Mouse (Mus musculus): Measurements from ENCODE around the gene Adsl. TPM values are rescaled to one million over a fixed set of nuclear protein-coding genes. Genes with fewer than 3 reads are reported as not detected.

The Adsl gene
- polyA plus RNA-seq, 1 experiment from 2014 or later = 77.0 TPM

GRCm38 (mm10) chr15:80934841-80935240 lies 13.4 kb upstream of the Adsl start:
- Histone ChIP-seq H3K27ac (replicated peaks) (no peak overlapping the region), H3K36me3 (ENCODE audit: control insufficient read depth, insufficient read depth, low read length) (peaks cover 5% of the 10 kb centered on the region; the same call in 1 of the 2 replicates), H3K27me3 (ENCODE audit: control insufficient read depth, insufficient read depth, low read length) (no peaks in the 10 kb centered on the region), H3K4me3 (ENCODE audit: low read depth, low read length) (no peak overlapping the region), H3K9me3 (ENCODE audit: control insufficient read depth, low read length) (no peaks in the 10 kb centered on the region), H3K4me2 (replicated peaks; ENCODE audit: low read depth) (no peak overlapping the region), H3K9ac (ENCODE audit: low read length) (no peak overlapping the region), H3K4me1 (replicated peaks; ENCODE audit: control insufficient read depth, insufficient read depth) (no peaks in the 10 kb centered on the region)
- DNase-seq (ENCODE audit: low spot score) = no peak
- no peak for TF ChIP-seq EP300 (optimal IDR thresholded peaks at IDR 0.05)
- no peak for TF ChIP-seq CTCF (IDR thresholded peaks at IDR 0.05; ENCODE audit: low read depth)
- WGBS = 91% methylated on average over 5 of the region's 5 CpGs
- ATAC-seq (ENCODE audit: low FRiP score, low TSS enrichment) = no peak

GRCm38 (mm10) chr15:80936686-80937085 lies 11.6 kb upstream of the Adsl start:
- Histone ChIP-seq H3K4me3 (ENCODE audit: low read depth, low read length) (no peak overlapping the region), H3K4me2 (replicated peaks; ENCODE audit: low read depth) (no peak overlapping the region), H3K9ac (ENCODE audit: low read length) (no peak overlapping the region), H3K9me3 (ENCODE audit: control insufficient read depth, low read length) (no peaks in the 10 kb centered on the region), H3K27me3 (ENCODE audit: control insufficient read depth, insufficient read depth, low read length) (no peaks in the 10 kb centered on the region), H3K4me1 (replicated peaks; ENCODE audit: control insufficient read depth, insufficient read depth) (no peaks in the 10 kb centered on the region), H3K27ac (replicated peaks) (peak overlapping the region; percentile 19; the same call in 1 of the 2 replicates), H3K36me3 (ENCODE audit: control insufficient read depth, insufficient read depth, low read length) (peaks cover 5% of the 10 kb centered on the region; the same call in 1 of the 2 replicates)
- TF ChIP-seq EP300 (optimal IDR thresholded peaks at IDR 0.05) (no peak), CTCF (IDR thresholded peaks at IDR 0.05; ENCODE audit: low read depth) (no peak)
- no peak for DNase-seq (ENCODE audit: low spot score)
- 36% methylated on average over 3 of the region's 3 CpGs for WGBS
- peak; percentile 26; the same call in 1 of the 2 replicates for ATAC-seq (ENCODE audit: low FRiP score, low TSS enrichment)

- WGBS = 62% methylated on average over 4 of the region's 4 CpGs
- no peak for ATAC-seq (ENCODE audit: low FRiP score, low TSS enrichment)
Measured at GRCm38 (mm10) chr15:80938615-80939014, 9.7 kb upstream of the Adsl start.

GRCm38 (mm10) chr15:80939401-80939800 lies 8.9 kb upstream of the Adsl start:
- WGBS = 76% methylated on average over 5 of the region's 5 CpGs
- Histone ChIP-seq H3K27ac (replicated peaks) (no peak overlapping the region), H3K36me3 (ENCODE audit: control insufficient read depth, insufficient read depth, low read length) (no peaks in the 10 kb centered on the region), H3K9ac (ENCODE audit: low read length) (no peak overlapping the region), H3K27me3 (ENCODE audit: control insufficient read depth, insufficient read depth, low read length) (no peaks in the 10 kb centered on the region), H3K4me2 (replicated peaks; ENCODE audit: low read depth) (no peak overlapping the region), H3K4me1 (replicated peaks; ENCODE audit: control insufficient read depth, insufficient read depth) (no peaks in the 10 kb centered on the region), H3K9me3 (ENCODE audit: control insufficient read depth, low read length) (no peaks in the 10 kb centered on the region), H3K4me3 (ENCODE audit: low read depth, low read length) (no peak overlapping the region)
- ATAC-seq (ENCODE audit: low FRiP score, low TSS enrichment) (no peak), DNase-seq (ENCODE audit: low spot score) (no peak)
- no peak for TF ChIP-seq EP300 (optimal IDR thresholded peaks at IDR 0.05)
- no peak for TF ChIP-seq CTCF (IDR thresholded peaks at IDR 0.05; ENCODE audit: low read depth)

More at GRCm38 (mm10) chr15:80938615-80939014, 9.7 kb upstream of the Adsl start:
- H3K4me3 ChIP-seq (ENCODE audit: low read depth, low read length) = no peak overlapping the region
- no peaks in the 10 kb centered on the region for H3K27me3 ChIP-seq (ENCODE audit: control insufficient read depth, insufficient read depth, low read length)
- no peak overlapping the region for H3K27ac ChIP-seq (replicated peaks)
- H3K4me1 ChIP-seq (replicated peaks; ENCODE audit: control insufficient read depth, insufficient read depth) = no peaks in the 10 kb centered on the region
- peaks cover 2% of the 10 kb centered on the region; the same call in 1 of the 2 replicates for H3K36me3 ChIP-seq (ENCODE audit: control insufficient read depth, insufficient read depth, low read length)
- H3K4me2 ChIP-seq (replicated peaks; ENCODE audit: low read depth) = no peak overlapping the region
- no peak overlapping the region for H3K9ac ChIP-seq (ENCODE audit: low read length)
- no peaks in the 10 kb centered on the region for H3K9me3 ChIP-seq (ENCODE audit: control insufficient read depth, low read length)
- DNase-seq (ENCODE audit: low spot score) = no peak
- TF ChIP-seq CTCF (IDR thresholded peaks at IDR 0.05; ENCODE audit: low read depth) (no peak), EP300 (optimal IDR thresholded peaks at IDR 0.05) (no peak)

GRCm38 (mm10) chr15:80941468-80942040 lies 6.7 kb upstream of the Adsl start:
- Histone ChIP-seq H3K27me3 (ENCODE audit: control insufficient read depth, insufficient read depth, low read length) (no peaks in the 10 kb centered on the region), H3K4me2 (replicated peaks; ENCODE audit: low read depth) (no peak overlapping the region), H3K4me1 (replicated peaks; ENCODE audit: control insufficient read depth, insufficient read depth) (no peaks in the 10 kb centered on the region), H3K4me3 (ENCODE audit: low read depth, low read length) (no peak overlapping the region), H3K36me3 (ENCODE audit: control insufficient read depth, insufficient read depth, low read length) (no peaks in the 10 kb centered on the region), H3K27ac (replicated peaks) (no peak overlapping the region), H3K9ac (ENCODE audit: low read length) (no peak overlapping the region), H3K9me3 (ENCODE audit: control insufficient read depth, low read length) (no peaks in the 10 kb centered on the region)
- 64% methylated on average over 6 of the region's 6 CpGs for WGBS
- no peak for DNase-seq (ENCODE audit: low spot score)
- TF ChIP-seq EP300 (optimal IDR thresholded peaks at IDR 0.05) (no peak), CTCF (IDR thresholded peaks at IDR 0.05; ENCODE audit: low read depth) (no peak)
- ATAC-seq (ENCODE audit: low FRiP score, low TSS enrichment) = no peak

- WGBS = 49% methylated on average over 3 of the region's 3 CpGs
- DNase-seq (ENCODE audit: low spot score) = peak; percentile 58
- no peak overlapping the region for H3K27ac ChIP-seq (replicated peaks)
- H3K4me3 ChIP-seq (ENCODE audit: low read depth, low read length) = no peak overlapping the region
- H3K4me2 ChIP-seq (replicated peaks; ENCODE audit: low read depth) = no peak overlapping the region
- 0 out of 2 replicates have a peak, but pooled peaks cover 2% of the 10 kb centered on the region for H3K4me1 ChIP-seq (replicated peaks; ENCODE audit: control insufficient read depth, insufficient read depth)
- H3K36me3 ChIP-seq (ENCODE audit: control insufficient read depth, insufficient read depth, low read length) = no peaks in the 10 kb centered on the region
- no peak for ATAC-seq (ENCODE audit: low FRiP score, low TSS enrichment)
- TF ChIP-seq EP300 (optimal IDR thresholded peaks at IDR 0.05) = no peak
- TF ChIP-seq CTCF (IDR thresholded peaks at IDR 0.05; ENCODE audit: low read depth) = peak; percentile 78
- no peaks in the 10 kb centered on the region for H3K9me3 ChIP-seq (ENCODE audit: control insufficient read depth, low read length)
- H3K27me3 ChIP-seq (ENCODE audit: control insufficient read depth, insufficient read depth, low read length) = no peaks in the 10 kb centered on the region
- H3K9ac ChIP-seq (ENCODE audit: low read length) = no peak overlapping the region
Measured at GRCm38 (mm10) chr15:80945851-80946250, 2.4 kb upstream of the Adsl start.

Measured in stomach, postnatal 0 days (tissue).